Mouse (Mus musculus): ENCODE measurements around the gene 1700122O11Rik.

- TF ChIP-seq EP300 (IDR thresholded peaks at IDR 0.05) (no peak), CTCF (IDR thresholded peaks at IDR 0.05) (no peak)
These were observed 47.5 kb downstream of the 1700122O11Rik start for GRCm38 (mm10) chr17:47990392-47991123.

Measured in lung, postnatal 0 days (tissue).